In genomic region chr6:101517584-101517983, GRCm38 (mm10) we compare ENCODE assay signal across 21 mouse cellular contexts.
DNase-seq lines count a peak whose midpoint lies in the region; ATAC-seq and TF ChIP-seq lines count a peak whose summit lies in the region.
"Had no signal": no experiment of that assay in that cellular context is flagged by ENCODE, and none has a peak within 500 bp of the region (broad histone marks: within the 10 kb centered on the region; RNA-seq: fewer than 3 reads in every experiment).

No protein-coding gene starts in this region.

- H3K4me2 ChIP-seq in heart, embryonic 14.5 days (ENCODE audit: low read length) = no peak overlapping the region
- peak overlapping the region; percentile 12 for H3K4me2 ChIP-seq in myocyte (ENCODE audit: low read depth)
- H3K4me2 ChIP-seq: embryonic facial prominence, embryonic 13.5 days; forebrain, embryonic 12.5 days; heart, embryonic 13.5 days; hindbrain, embryonic 15.5 days; kidney, embryonic 15.5 days had no signal

- no peaks in the 10 kb centered on the region for H3K36me3 ChIP-seq in heart, embryonic 14.5 days (ENCODE audit: control insufficient read depth, insufficient read depth, low read length)
- no peaks in the 10 kb centered on the region for H3K36me3 ChIP-seq in heart, embryonic 10.5 days
- H3K36me3 ChIP-seq in myocyte (ENCODE audit: control insufficient read depth, insufficient read depth) = no peaks in the 10 kb centered on the region
- H3K36me3 ChIP-seq: embryonic facial prominence, embryonic 13.5 days; forebrain, embryonic 12.5 days; heart, embryonic 13.5 days; hindbrain, embryonic 15.5 days; kidney, embryonic 15.5 days had no signal

- no peaks in the 10 kb centered on the region for H3K27me3 ChIP-seq in heart, embryonic 14.5 days (ENCODE audit: control insufficient read depth, insufficient read depth, low read length)
- H3K27me3 ChIP-seq in heart, embryonic 10.5 days (ENCODE audit: insufficient read depth, poor library complexity, severe bottlenecking) = no peaks in the 10 kb centered on the region
- no peaks in the 10 kb centered on the region for H3K27me3 ChIP-seq in myocyte (ENCODE audit: control insufficient read depth, insufficient read depth, insufficient read length)
- H3K27me3 ChIP-seq: CH12.LX; embryonic facial prominence, embryonic 13.5 days; forebrain, embryonic 12.5 days; heart, embryonic 13.5 days; hindbrain, embryonic 15.5 days; kidney, embryonic 15.5 days had no signal

- DNase-seq in adrenal gland, postnatal 10 days = peak; percentile 6
- no peak for DNase-seq in adrenal gland, adult 8-10 months
- no peak for DNase-seq in heart, adult 8-10 months (ENCODE audit: low spot score)
- peak; percentile 32 for DNase-seq in heart, postnatal 4 days
- no peak for DNase-seq in heart, embryonic 10.5 days (ENCODE audit: low spot score)
- DNase-seq in kidney, postnatal 25 days = no peak
- DNase-seq: cerebellum, adult 11-12 months; cerebellum, adult 9-11 months; cerebellum, postnatal 36 days; gastrocnemius, postnatal 10 days; kidney, adult 2 months had no signal

- H3K9me3 ChIP-seq in heart, embryonic 14.5 days (ENCODE audit: control insufficient read depth, low read length) = no peaks in the 10 kb centered on the region
- no peaks in the 10 kb centered on the region for H3K9me3 ChIP-seq in heart, embryonic 10.5 days
- H3K9me3 ChIP-seq: embryonic facial prominence, embryonic 13.5 days; forebrain, embryonic 12.5 days; heart, embryonic 13.5 days; hindbrain, embryonic 15.5 days; kidney, embryonic 15.5 days had no signal

- H3K4me3 ChIP-seq in heart, embryonic 14.5 days (ENCODE audit: control insufficient read depth in 1 of 2, insufficient read depth in 1 of 2, low read depth in 1 of 2, low read length in 2 of 2) = no peak overlapping the region
- H3K4me3 ChIP-seq in heart, embryonic 10.5 days = no peak overlapping the region
- H3K4me3 ChIP-seq in myocyte = no peak overlapping the region
- H3K4me3 ChIP-seq: embryonic facial prominence, embryonic 13.5 days; forebrain, embryonic 12.5 days; heart, embryonic 13.5 days; hindbrain, embryonic 15.5 days; kidney, embryonic 15.5 days had no signal

- no peak overlapping the region for H3K27ac ChIP-seq in heart, embryonic 14.5 days (replicated peaks in 1 of 2; ENCODE audit: control insufficient read depth in 1 of 2, insufficient read depth in 1 of 2, low read depth in 2 of 2, low read length in 2 of 2)
- H3K27ac ChIP-seq in heart, embryonic 10.5 days = no peak overlapping the region
- H3K27ac ChIP-seq: forebrain, embryonic 12.5 days; heart, embryonic 13.5 days; hindbrain, embryonic 15.5 days; kidney, embryonic 15.5 days had no signal

- H3K4me1 ChIP-seq in heart, embryonic 14.5 days (ENCODE audit: control insufficient read depth in 2 of 2, insufficient read depth in 2 of 2, low read length in 2 of 2) = peaks cover 7 to 8% of the 10 kb centered on the region in 2 experiments; a peak in 3 of 4 replicates
- H3K4me1 ChIP-seq in heart, embryonic 10.5 days = peaks cover 21% of the 10 kb centered on the region
- H3K4me1 ChIP-seq: hindbrain, embryonic 15.5 days had no signal

- WGBS in heart, embryonic 14.5 days = 17% methylated on average over 2 of the region's 2 CpGs
- 33% methylated on average over 2 of the region's 2 CpGs for WGBS in heart, embryonic 10.5 days

- no peak overlapping the region for H3ac ChIP-seq in myocyte (ENCODE audit: control insufficient read depth, insufficient read length)

- H3K79me2 ChIP-seq in myocyte (ENCODE audit: control insufficient read depth, insufficient read depth) = no peaks in the 10 kb centered on the region

- no peak overlapping the region for H3K9ac ChIP-seq in heart, embryonic 14.5 days (ENCODE audit: low read length)
- H3K9ac ChIP-seq: embryonic facial prominence, embryonic 13.5 days; forebrain, embryonic 12.5 days; heart, embryonic 13.5 days; hindbrain, embryonic 15.5 days; kidney, embryonic 15.5 days had no signal

- peak; percentile 54 for ATAC-seq in heart, embryonic 14.5 days (ENCODE audit: insufficient number of reproducible peaks, insufficient read depth, low FRiP score, low read depth)
- ATAC-seq: forebrain, embryonic 16.5 days; intestine, embryonic 16.5 days had no signal

- no peak for TF ChIP-seq POLR2A in myocyte (IDR thresholded peaks at IDR 0.05; ENCODE audit: insufficient read length, low read depth)

TF ChIP-seq in myocyte, 11 proteins besides CTCF, POLR2A, EP300 and RAD21:
- TF ChIP-seq USF1 (IDR thresholded peaks at IDR 0.05; ENCODE audit: low read depth) = no peak

Comparison
In these comparisons a context has a peak if more than half of its experiments do, and no peak if none do; other contexts are left out.
1. DNase-seq: peak in adrenal gland, postnatal 10 days (single experiment) and heart, postnatal 4 days (single experiment); none in adrenal gland, adult 8-10 months (single experiment), heart, adult 8-10 months (single experiment), heart, embryonic 10.5 days (single experiment) and kidney, postnatal 25 days (0 of 2).